29 mouse cellular contexts compared by ENCODE assay signal in genomic region chr16:21785000-21785399, GRCm38 (mm10). TPM values are rescaled to one million over a fixed set of nuclear protein-coding genes. Genes with fewer than 3 reads are reported as not detected.
DNase-seq lines count a peak whose midpoint lies in the region; ATAC-seq and TF ChIP-seq lines count a peak whose summit lies in the region.
"Had no signal": no experiment of that assay in that cellular context is flagged by ENCODE, and none has a peak within 500 bp of the region (broad histone marks: within the 10 kb centered on the region; RNA-seq: fewer than 3 reads in every experiment).

No protein-coding gene starts in this region.

- 0 out of 2 replicates have a peak, but pooled peaks have one; percentile 3 for TF ChIP-seq CTCF in forebrain, postnatal 0 days (IDR thresholded peaks at IDR 0.05; ENCODE audit: low read depth)
- TF ChIP-seq CTCF in stomach, postnatal 0 days (IDR thresholded peaks at IDR 0.05; ENCODE audit: low read depth) = 0 out of 2 replicates have a peak, but pooled peaks have one; percentile 5
- no peak for TF ChIP-seq CTCF in hindbrain, postnatal 0 days (IDR thresholded peaks at IDR 0.05; ENCODE audit: low read depth)

- no peaks in the 10 kb centered on the region for H3K9me3 ChIP-seq in forebrain, postnatal 0 days (ENCODE audit: low read length)
- no peaks in the 10 kb centered on the region for H3K9me3 ChIP-seq in forebrain, embryonic 13.5 days (replicated peaks)
- H3K9me3 ChIP-seq in ES-E14 (ENCODE audit: control insufficient read depth, insufficient read depth, low read depth, low read length) = no peaks in the 10 kb centered on the region
- no peaks in the 10 kb centered on the region for H3K9me3 ChIP-seq in stomach, postnatal 0 days (ENCODE audit: control insufficient read depth, low read length)
- no peaks in the 10 kb centered on the region for H3K9me3 ChIP-seq in hindbrain, postnatal 0 days (ENCODE audit: low read length)
- H3K9me3 ChIP-seq: G1E; kidney, embryonic 15.5 days; limb, embryonic 13.5 days; midbrain, embryonic 10.5 days; neural tube, embryonic 13.5 days had no signal

- no peak overlapping the region for H3K4me2 ChIP-seq in forebrain, postnatal 0 days (ENCODE audit: low read depth)
- H3K4me2 ChIP-seq in forebrain, embryonic 13.5 days = no peak overlapping the region
- H3K4me2 ChIP-seq in stomach, postnatal 0 days (replicated peaks; ENCODE audit: low read depth) = no peak overlapping the region
- no peak overlapping the region for H3K4me2 ChIP-seq in hindbrain, postnatal 0 days (ENCODE audit: low read depth, low read length)
- H3K4me2 ChIP-seq: kidney, embryonic 15.5 days; limb, embryonic 13.5 days; lung, embryonic 14.5 days; neural tube, embryonic 13.5 days had no signal

- no peak for ATAC-seq in forebrain, postnatal 0 days
- ATAC-seq in forebrain, embryonic 13.5 days = no peak
- ATAC-seq in stomach, postnatal 0 days (ENCODE audit: low FRiP score, low TSS enrichment) = no peak
- ATAC-seq in hindbrain, postnatal 0 days = no peak
- ATAC-seq: hindbrain, embryonic 16.5 days; midbrain, embryonic 16.5 days had no signal

- no peak overlapping the region for H3K4me3 ChIP-seq in forebrain, postnatal 0 days (ENCODE audit: low read depth, low read length)
- no peak overlapping the region for H3K4me3 ChIP-seq in forebrain, embryonic 13.5 days
- H3K4me3 ChIP-seq in ES-E14 (ENCODE audit: insufficient read depth in 1 of 2, low read depth in 1 of 2, low read length in 2 of 2, poor library complexity in 1 of 2, severe bottlenecking in 1 of 2) = no peak overlapping the region
- H3K4me3 ChIP-seq in stomach, postnatal 0 days (ENCODE audit: low read depth, low read length) = no peak overlapping the region
- no peak overlapping the region for H3K4me3 ChIP-seq in hindbrain, postnatal 0 days (ENCODE audit: low read length)
- H3K4me3 ChIP-seq: erythroblast, embryonic 14.5 days; kidney, embryonic 15.5 days; limb, embryonic 13.5 days; midbrain, embryonic 10.5 days; myocyte; neural tube, embryonic 13.5 days had no signal

- WGBS in forebrain, postnatal 0 days = 76% methylated on average over 4 of the region's 4 CpGs
- WGBS in forebrain, embryonic 13.5 days = 70% methylated on average over 4 of the region's 4 CpGs
- WGBS in stomach, postnatal 0 days = 75% methylated on average over 4 of the region's 4 CpGs
- 77% methylated on average over 4 of the region's 4 CpGs for WGBS in hindbrain, postnatal 0 days

- in situ Hi-C loops in ES-E14 (cut with MboI; ENCODE audit: low sequenced_read_pairs in 2 of 2, unreplicated experiment in 2 of 2) = no loop called here

- H3K27me3 ChIP-seq in forebrain, postnatal 0 days (ENCODE audit: insufficient read depth, low read length) = no peaks in the 10 kb centered on the region
- no peaks in the 10 kb centered on the region for H3K27me3 ChIP-seq in forebrain, embryonic 13.5 days
- no peaks in the 10 kb centered on the region for H3K27me3 ChIP-seq in stomach, postnatal 0 days (ENCODE audit: control insufficient read depth, insufficient read depth, low read length)
- no peaks in the 10 kb centered on the region for H3K27me3 ChIP-seq in hindbrain, postnatal 0 days (ENCODE audit: insufficient read depth, low read length)
- H3K27me3 ChIP-seq: kidney, embryonic 15.5 days; limb, embryonic 13.5 days; neural tube, embryonic 13.5 days had no signal

- H3K9ac ChIP-seq in forebrain, postnatal 0 days = no peak overlapping the region
- no peak overlapping the region for H3K9ac ChIP-seq in forebrain, embryonic 13.5 days
- no peak overlapping the region for H3K9ac ChIP-seq in ES-E14 (ENCODE audit: insufficient read depth, low read depth, low read length, poor library complexity, severe bottlenecking)
- H3K9ac ChIP-seq in stomach, postnatal 0 days (ENCODE audit: low read length) = no peak overlapping the region
- H3K9ac ChIP-seq in hindbrain, postnatal 0 days (replicated peaks; ENCODE audit: low read length) = no peak overlapping the region
- H3K9ac ChIP-seq: kidney, embryonic 15.5 days; limb, embryonic 13.5 days; liver, embryonic 14.5 days; lung, embryonic 14.5 days; neural tube, embryonic 13.5 days had no signal

- peaks cover 10% of the 10 kb centered on the region; the same call in 1 of the 2 replicates for H3K4me1 ChIP-seq in forebrain, postnatal 0 days (ENCODE audit: insufficient read depth)
- H3K4me1 ChIP-seq in forebrain, embryonic 13.5 days = peaks cover 11% of the 10 kb centered on the region
- H3K4me1 ChIP-seq in ES-E14 (ENCODE audit: control insufficient read depth in 2 of 2, insufficient read depth in 2 of 2, low read length in 2 of 2, poor library complexity in 1 of 2) = peaks cover 0 to 3% of the 10 kb centered on the region in 2 experiments; a peak in 1 of 4 replicates
- H3K4me1 ChIP-seq in stomach, postnatal 0 days (replicated peaks; ENCODE audit: control insufficient read depth, insufficient read depth) = 0 out of 2 replicates have a peak, but pooled peaks cover 2% of the 10 kb centered on the region
- H3K4me1 ChIP-seq in hindbrain, postnatal 0 days (ENCODE audit: insufficient read depth, low read length) = 0 out of 2 replicates have a peak, but pooled peaks cover 6% of the 10 kb centered on the region

- H3K27ac ChIP-seq in forebrain, postnatal 0 days (ENCODE audit: low read depth, low read length) = no peak overlapping the region
- no peak overlapping the region for H3K27ac ChIP-seq in forebrain, embryonic 13.5 days
- H3K27ac ChIP-seq in ES-E14 (ENCODE audit: insufficient read depth, low read depth, low read length, poor library complexity, severe bottlenecking) = no peak overlapping the region
- H3K27ac ChIP-seq in stomach, postnatal 0 days (replicated peaks) = no peak overlapping the region
- H3K27ac ChIP-seq in hindbrain, postnatal 0 days = no peak overlapping the region
- H3K27ac ChIP-seq: kidney, embryonic 15.5 days; limb, embryonic 13.5 days; liver, embryonic 14.5 days; midbrain, embryonic 10.5 days; neural tube, embryonic 13.5 days had no signal

- TF ChIP-seq EP300 in stomach, postnatal 0 days (optimal IDR thresholded peaks at IDR 0.05) = no peak

- DNase-seq in forebrain, postnatal 0 days = no peak
- peak; percentile 31 for DNase-seq in retina, postnatal 1 day
- no peak for DNase-seq in retina, embryonic 14.5 days (ENCODE audit: low spot score)
- DNase-seq in ES-E14 (ENCODE audit: low read depth, low spot score) = no peak
- no peak for DNase-seq in stomach, postnatal 0 days (ENCODE audit: low spot score)
- no peak for DNase-seq in hindbrain, postnatal 0 days (ENCODE audit: low spot score)
- no peak for DNase-seq in thymus, adult 18-20 months
- DNase-seq: adrenal gland, postnatal 25 days; cerebellum, adult 18-20 months; cerebellum, postnatal 14 days; gastrocnemius, postnatal 14 days; kidney, adult 11 months; kidney, postnatal 36 days; lung, embryonic 14.5 days; right cerebral cortex, postnatal 14 days; thymus, postnatal 25 days had no signal

- no peaks in the 10 kb centered on the region for H3K36me3 ChIP-seq in forebrain, postnatal 0 days (ENCODE audit: insufficient read depth)
- H3K36me3 ChIP-seq in forebrain, embryonic 13.5 days (ENCODE audit: poor library complexity, severe bottlenecking) = no peaks in the 10 kb centered on the region
- H3K36me3 ChIP-seq in ES-E14 (ENCODE audit: control insufficient read depth, insufficient read depth, low read length, poor library complexity, severe bottlenecking) = no peaks in the 10 kb centered on the region
- H3K36me3 ChIP-seq in stomach, postnatal 0 days (ENCODE audit: control insufficient read depth, insufficient read depth, low read length) = no peaks in the 10 kb centered on the region
- H3K36me3 ChIP-seq in hindbrain, postnatal 0 days (ENCODE audit: insufficient read depth, low read length) = no peaks in the 10 kb centered on the region
- H3K36me3 ChIP-seq: G1E; kidney, embryonic 15.5 days; limb, embryonic 13.5 days; midbrain, embryonic 10.5 days; neural tube, embryonic 13.5 days had no signal

TF ChIP-seq in ES-E14, 5 proteins besides CTCF, POLR2A, EP300 and RAD21:
- no peak for TF ChIP-seq MAFK (IDR thresholded peaks at IDR 0.05; ENCODE audit: insufficient read depth, low read depth, low read length)
- TF ChIP-seq ZNF384 (IDR thresholded peaks at IDR 0.05; ENCODE audit: low read depth, low read length) = no peak
- TF ChIP-seq ZC3H11A (IDR thresholded peaks at IDR 0.05; ENCODE audit: borderline replicate concordance, low read depth, low read length) = 0 out of 2 replicates have a peak, but pooled peaks have one; percentile 17

RNA-seq across cellular contexts. Expression of gene Ehhadh, which starts 2.6 kb away (rescaled TPM):
- 1.6 and 1.9 TPM in 2 replicates for total RNA-seq in forebrain, postnatal 0 days (2014; rRNA removed)
- 1.3 and 1.4 TPM in 2 replicates for polyA plus RNA-seq in forebrain, postnatal 0 days (2015; fragmentation: Nextera tagmentation; extraction: Ambion mirVana)
- 0.59 and 0.61 TPM in 2 replicates for polyA plus RNA-seq in forebrain, embryonic 13.5 days (2015; fragmentation: Nextera tagmentation; extraction: Ambion mirVana)
- 1.2 and 1.5 TPM in 2 replicates for total RNA-seq in ES-E14 (2012; rRNA removed)
- 29.0 and 30.9 TPM in 2 replicates for polyA plus RNA-seq in stomach, postnatal 0 days (2015; fragmentation: Nextera tagmentation; extraction: Ambion mirVana)
- 2.6 and 4.0 TPM in 2 replicates for total RNA-seq in hindbrain, postnatal 0 days (2014; rRNA removed)
- polyA plus RNA-seq in hindbrain, postnatal 0 days (2015; fragmentation: Nextera tagmentation; extraction: Ambion mirVana) = 2.2 and 2.3 TPM in 2 replicates

RNA-seq across cellular contexts. Expression of gene Map3k13, which starts 9.1 kb away (rescaled TPM):
- 7.0 and 8.7 TPM in 2 replicates for total RNA-seq in forebrain, postnatal 0 days (2014; rRNA removed)
- 1.3 and 3.0 TPM in 2 replicates for polyA plus RNA-seq in forebrain, postnatal 0 days (2015; fragmentation: Nextera tagmentation; extraction: Ambion mirVana)
- 4.3 and 4.5 TPM in 2 replicates for polyA plus RNA-seq in forebrain, embryonic 13.5 days (2015; fragmentation: Nextera tagmentation; extraction: Ambion mirVana)
- 0.36 and 0.53 TPM in 2 replicates for total RNA-seq in ES-E14 (2012; rRNA removed)
- 0.40 and 0.50 TPM in 2 replicates for polyA plus RNA-seq in stomach, postnatal 0 days (2015; fragmentation: Nextera tagmentation; extraction: Ambion mirVana)
- total RNA-seq in hindbrain, postnatal 0 days (2014; rRNA removed) = 12.8 and 12.9 TPM in 2 replicates
- polyA plus RNA-seq in hindbrain, postnatal 0 days (2015; fragmentation: Nextera tagmentation; extraction: Ambion mirVana) = 3.9 and 4.5 TPM in 2 replicates
- total RNA-seq: granulocyte monocyte progenitor cell, adult 5-6 weeks; megakaryocyte progenitor cell, adult 5-6 weeks had no signal
